Mouse (Mus musculus): Measurements from ENCODE around the gene Gnl2.

GRCm38 (mm10) chr4:124989787-124990253 lies 26.6 kb upstream of the Gnl2 start:
- TF ChIP-seq CTCF (IDR thresholded peaks at IDR 0.05; ENCODE audit: extremely low read depth, insufficient read length, insufficient replicate concordance, low read depth, low read length) (no peak), POLR2A (IDR thresholded peaks at IDR 0.05; ENCODE audit: low read depth, low read length) (no peak)

Data from small intestine, adult 2 months (tissue).